Mouse (Mus musculus) kidney, adult 8-10 months (tissue): ENCODE results near the gene Slc25a10.

Experiments used
- DNase-seq, 2 experiments: peaks; one replicate each; pipeline ENCODE4 v3.0.0; 2022

The Slc25a10 gene

GRCm38 (mm10) chr11:120485251-120485650 is 6.4 kb upstream of the Slc25a10 start:
- DNase-seq = peak; percentile 77 to 82

DNA sequence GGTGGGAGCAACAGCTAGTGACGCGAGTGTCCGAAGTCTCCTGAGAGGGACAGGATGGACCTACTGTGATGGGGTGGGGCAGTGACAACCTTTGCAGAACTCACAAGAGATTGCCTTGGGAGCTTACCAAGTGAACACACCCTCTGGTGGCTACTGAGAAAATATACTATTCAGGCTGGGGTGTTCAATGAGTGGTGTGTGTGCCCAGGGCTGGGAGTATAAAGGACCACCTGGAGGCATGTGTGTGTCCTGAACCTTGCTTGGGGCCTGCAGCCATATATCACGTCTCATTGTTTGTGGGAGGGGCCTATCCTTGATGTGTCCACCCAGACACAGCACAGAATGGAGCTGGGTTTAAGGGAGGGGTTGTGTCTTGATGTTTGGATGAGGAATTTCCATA is 3.1 kb upstream of the Slc25a10 start:
- DNase-seq = no peak

- peak; percentile 89 to 96 for DNase-seq
Measured at GRCm38 (mm10) chr11:120489054-120489761, 2.4 kb upstream of the Slc25a10 start.

GRCm38 (mm10) chr11:120490291-120491046 is 1.2 kb upstream of the Slc25a10 start:
- no peak for DNase-seq

GRCm38 (mm10) chr11:120492024-120492877 is 611 bp downstream of the Slc25a10 start:
- peak; percentile 63 to 68 for DNase-seq

GRCm38 (mm10) chr11:120492878-120493203 is 1.2 kb downstream of the Slc25a10 start:
- DNase-seq = no peak

DNA sequence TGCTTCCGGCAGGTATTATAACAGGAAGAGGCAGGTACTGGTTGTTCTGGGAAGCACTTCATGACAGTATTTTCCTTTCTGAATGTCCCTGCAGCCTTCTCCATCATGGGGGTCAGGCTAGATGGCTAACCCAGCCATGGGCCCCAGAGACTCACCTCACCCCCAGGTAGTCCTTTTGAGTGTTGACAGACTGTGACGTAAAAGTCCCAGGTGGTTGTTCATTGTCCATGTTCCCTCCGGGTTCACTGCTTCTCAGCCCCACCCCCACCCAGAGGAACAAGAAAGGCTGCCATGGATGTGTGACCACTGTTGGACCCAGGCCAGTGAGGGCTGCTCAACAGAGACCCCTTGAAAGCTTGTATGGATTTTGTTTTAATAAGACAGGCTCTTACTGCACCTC is 1.7 kb downstream of the Slc25a10 start:
- peak; percentile 41 to 46 for DNase-seq

DNA sequence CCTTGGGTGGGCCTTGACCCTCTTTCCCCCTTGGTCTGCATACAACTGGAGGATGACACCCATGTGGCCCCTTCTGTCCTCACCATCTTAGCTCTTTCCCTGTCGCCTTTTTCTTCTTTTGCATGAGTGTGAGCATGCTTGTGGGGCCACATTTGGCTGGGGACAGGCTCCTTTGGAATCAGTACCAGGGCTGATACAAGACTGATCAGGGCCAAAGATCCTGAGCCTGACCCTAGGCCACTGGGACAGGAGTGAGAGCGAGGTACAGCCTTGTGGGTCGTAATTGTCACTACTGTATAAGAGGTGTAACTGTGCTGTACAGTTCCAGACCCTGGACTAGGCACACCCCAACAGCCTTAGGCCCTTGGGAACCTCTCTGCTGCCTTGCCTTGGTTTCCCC is 2.3 kb downstream of the Slc25a10 start:
- no peak for DNase-seq

DNA sequence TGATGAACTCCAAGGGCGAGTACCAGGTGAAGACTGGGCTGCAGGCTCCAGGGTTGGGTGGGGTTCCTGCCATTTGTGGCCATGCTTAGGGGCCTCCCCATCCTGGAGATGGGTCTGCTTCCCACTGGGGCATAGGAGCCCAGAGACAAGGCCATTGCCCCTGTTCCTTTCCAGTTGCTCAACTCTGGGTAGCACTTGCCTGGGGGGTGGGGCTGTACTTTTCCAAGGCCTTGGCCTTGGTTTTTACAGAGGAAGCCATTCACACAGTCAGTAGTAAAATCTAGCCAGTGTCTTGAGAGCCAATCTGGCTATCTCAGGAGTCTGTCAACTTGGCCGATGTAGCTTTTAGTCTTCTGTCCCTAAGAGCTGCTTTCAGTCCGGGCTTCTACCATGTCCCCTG is 5.8 kb downstream of the Slc25a10 start:
- DNase-seq = no peak

DNA sequence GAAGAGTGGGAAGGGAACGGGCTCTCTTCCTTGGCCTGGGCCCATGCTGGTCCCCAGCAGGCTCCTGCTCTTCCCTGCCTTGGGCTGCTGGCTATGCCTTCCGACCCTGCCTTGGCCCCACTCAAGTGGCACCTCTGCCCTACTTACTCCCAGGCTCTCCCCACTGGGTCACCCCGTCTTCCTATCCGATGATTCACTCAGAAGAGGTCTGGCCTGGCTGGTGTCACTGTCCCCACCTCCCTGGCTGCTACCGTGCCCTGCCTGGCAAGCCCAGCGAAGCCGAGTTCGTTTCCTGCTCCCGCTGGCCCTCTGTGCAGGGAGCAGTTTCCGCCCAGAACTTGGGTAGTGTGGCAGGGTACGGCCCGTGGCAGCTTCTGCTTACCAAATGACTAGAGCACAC is 6.6 kb downstream of the Slc25a10 start:
- no peak for DNase-seq

DNA sequence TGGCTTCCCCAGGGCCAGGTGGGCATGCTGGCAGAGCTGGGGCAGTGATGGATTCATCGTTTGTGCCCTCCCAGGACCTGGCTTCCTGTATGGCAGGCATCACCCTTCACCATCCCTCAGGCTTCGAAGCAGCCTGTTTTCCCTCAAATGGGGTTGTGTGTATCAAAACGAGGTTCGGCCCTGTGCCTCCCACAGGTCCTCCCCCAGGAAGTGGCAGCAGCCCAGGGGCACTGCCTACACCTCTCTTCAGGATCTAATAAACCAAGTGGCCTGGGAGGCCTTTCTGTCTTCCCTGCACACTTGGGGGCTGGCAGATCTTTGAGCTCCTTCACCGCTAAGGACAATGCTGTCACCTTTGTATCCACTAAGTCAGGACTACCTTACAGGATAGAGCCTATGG is 7.3 kb downstream of the Slc25a10 start:
- DNase-seq = no peak

DNA sequence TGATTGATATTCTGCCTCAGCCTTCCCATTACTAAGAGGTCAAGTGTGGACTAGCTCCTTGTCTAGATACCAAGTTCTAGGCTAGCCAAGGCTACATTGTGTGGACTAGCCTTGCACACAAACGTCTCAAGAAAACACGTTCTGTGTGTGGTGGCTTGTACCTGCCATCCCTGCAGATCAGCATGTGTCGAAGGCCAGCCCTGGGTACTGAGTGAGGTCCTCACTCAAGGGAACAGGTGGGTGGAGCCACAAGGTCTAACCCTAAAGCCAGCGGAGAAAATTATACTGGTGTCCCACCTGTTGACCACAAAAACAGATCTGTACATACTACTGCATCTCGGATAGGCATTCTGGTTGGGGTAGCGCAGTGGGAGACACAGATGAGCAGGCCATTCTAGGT is 8.3 kb downstream of the Slc25a10 start:
- no peak for DNase-seq

DNA sequence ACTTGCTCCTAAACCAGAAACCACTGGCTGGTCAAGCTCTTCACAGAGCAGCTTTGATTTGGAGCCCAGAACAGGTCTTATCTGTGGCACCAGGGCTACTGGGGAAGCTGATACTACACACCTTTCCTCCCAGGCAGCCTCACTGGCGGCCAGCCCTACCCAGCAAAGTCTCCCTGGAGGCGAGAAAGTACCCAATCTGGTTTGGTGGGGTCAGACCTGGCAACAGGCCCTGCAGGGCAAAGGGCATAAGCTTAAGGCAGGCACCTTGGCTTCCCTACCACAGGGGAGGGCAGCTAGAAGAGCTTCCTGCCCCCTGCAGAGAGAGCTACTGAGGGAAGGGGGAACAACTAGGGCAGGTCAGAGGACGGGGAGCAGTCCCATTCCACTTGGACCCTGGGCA is 8.7 kb downstream of the Slc25a10 start:
- peak; percentile 93 to 95 for DNase-seq

- no peak for DNase-seq
Measured at GRCm38 (mm10) chr11:120501018-120501417, 9.4 kb downstream of the Slc25a10 start.

DNA sequence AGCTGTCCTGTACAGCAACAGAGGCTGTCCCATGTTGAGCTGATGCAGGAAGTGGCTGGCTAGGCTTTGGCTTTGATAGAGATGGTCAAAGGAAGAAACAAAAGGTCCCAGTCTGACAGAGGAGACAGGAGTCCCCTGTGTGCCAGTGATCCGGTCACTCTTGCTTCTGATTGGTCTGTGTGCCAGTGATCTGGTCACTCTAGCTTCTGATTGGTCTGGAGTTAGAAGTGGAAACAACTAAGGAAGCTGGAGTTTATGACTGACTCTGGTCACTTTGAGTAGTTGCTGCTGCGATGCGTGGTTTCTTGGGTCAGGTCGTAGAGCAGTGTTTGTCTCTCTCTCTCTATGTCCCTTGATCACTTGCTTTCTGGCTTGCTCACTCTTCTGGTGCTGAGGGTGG is 10.1 kb downstream of the Slc25a10 start:
- DNase-seq = no peak

- DNase-seq = no peak
Measured at GRCm38 (mm10) chr11:120505661-120506060, 14.0 kb downstream of the Slc25a10 start.

DNA sequence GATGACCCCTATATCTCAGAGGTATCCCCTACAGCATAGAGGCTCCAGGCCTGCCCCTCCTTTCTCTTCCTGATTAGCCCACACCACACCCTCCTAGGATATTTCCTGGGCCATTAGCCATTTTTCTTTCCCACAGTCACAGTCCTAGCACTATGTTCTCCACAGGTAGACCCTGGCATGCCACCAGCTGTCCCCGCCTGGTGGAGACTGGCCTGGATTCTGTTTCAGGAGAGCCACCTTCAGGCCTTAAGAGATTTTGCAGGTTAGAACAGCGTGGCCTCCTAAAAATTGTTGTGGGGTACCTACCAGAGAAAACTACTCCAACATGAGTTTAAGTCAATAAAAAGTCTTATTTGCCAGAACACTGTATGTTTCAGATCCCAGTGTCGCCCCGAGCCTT is 15.3 kb downstream of the Slc25a10 start:
- peak in 1 of 2 experiments; percentile 60 for DNase-seq

DNA sequence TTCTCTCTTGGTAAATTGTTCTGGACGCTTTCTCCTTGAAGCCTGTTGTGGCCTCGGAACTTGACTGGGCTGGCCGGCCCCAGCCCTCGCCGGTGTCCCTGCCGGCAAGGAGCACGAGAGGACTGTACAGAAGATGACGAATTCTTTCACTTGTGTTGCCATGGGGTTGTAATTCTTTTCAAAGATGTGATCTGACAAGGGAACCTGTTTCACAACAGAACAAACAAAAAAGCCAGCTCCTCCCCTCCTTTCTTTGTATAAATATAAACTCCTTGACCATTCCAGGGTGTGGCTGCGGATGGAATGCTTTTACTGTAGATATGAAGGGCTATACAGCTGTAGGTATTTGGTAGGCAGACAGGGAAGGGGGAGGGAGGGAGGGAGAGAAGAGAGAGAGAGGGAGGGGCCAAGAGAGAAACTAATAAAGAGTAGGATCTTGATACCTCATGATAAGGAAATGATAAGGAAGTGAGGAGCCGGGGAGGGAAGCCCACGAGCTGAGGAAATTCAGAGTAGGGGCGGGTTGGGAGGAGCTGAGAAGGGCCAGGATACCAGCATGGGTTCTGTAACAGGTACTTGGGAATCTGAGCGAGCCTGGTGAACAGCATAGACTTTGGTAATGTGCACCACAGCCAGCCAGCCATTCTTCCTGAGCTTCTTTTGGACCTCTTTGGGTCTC is 16.1 kb downstream of the Slc25a10 start:
- no peak for DNase-seq

DNA sequence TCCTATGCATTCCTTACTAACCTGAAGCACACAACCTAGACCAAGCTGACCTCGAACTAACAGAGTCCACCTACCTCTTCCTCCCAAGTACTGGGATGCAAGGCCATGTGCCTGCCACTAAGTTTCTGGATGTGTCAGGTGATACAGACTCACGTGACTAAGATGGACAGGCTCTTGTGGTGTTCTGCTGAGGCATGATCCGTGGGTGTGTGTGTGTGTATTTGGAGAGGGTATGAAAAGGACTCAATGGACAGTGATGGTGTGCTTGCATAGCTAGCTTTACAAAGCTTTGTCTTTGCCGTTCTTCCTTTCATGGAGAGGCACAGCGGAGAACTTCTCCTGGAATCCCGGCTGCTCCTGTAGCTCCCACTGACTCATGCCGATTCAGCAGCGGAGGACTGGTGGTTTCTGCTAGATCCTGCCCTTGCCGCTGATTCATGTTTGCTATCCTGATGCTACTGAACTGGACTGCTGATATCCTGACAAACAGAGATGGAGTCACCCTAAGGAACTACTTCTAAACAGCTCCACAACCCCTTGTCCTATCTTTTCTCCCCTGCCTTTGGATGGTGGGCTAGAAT is 16.7 kb downstream of the Slc25a10 start:
- no peak for DNase-seq

- no peak for DNase-seq
Measured at GRCm38 (mm10) chr11:120509940-120510339, 18.3 kb downstream of the Slc25a10 start.

DNA sequence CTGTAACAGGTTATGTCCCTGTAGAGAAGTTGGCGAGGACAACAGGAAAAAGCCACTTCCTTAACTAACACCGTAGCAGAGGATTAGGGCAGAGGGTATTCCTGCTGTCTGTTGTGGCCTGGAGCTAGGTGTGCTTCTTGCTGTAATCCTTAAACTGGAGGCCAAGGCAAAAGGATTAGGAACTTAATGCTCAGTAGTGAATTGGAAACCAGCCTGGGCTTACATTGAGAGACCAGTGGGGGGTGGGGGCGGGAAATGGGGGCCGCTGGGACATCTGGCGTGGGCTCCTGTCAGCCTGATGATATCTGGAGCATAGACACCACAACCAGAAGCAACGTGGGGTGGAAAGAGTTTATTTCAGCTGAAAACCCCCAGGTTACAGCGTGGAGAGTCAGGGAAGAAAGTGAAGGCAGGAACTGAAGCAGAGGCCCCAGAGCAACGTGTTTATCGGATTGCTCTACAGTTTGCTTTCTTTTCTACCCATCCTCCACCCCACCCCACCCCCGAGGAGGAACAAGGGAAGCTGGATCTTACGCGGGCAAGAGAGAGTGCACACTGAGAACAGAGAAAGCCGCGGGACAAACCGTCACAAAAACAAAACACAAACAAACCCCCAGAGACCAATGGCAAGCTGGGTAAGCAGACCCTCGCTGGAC is 18.9 kb downstream of the Slc25a10 start:
- no peak for DNase-seq

- no peak for DNase-seq
Measured at GRCm38 (mm10) chr11:120512790-120513453, 21.3 kb downstream of the Slc25a10 start.
